In the genomic region with DNA sequence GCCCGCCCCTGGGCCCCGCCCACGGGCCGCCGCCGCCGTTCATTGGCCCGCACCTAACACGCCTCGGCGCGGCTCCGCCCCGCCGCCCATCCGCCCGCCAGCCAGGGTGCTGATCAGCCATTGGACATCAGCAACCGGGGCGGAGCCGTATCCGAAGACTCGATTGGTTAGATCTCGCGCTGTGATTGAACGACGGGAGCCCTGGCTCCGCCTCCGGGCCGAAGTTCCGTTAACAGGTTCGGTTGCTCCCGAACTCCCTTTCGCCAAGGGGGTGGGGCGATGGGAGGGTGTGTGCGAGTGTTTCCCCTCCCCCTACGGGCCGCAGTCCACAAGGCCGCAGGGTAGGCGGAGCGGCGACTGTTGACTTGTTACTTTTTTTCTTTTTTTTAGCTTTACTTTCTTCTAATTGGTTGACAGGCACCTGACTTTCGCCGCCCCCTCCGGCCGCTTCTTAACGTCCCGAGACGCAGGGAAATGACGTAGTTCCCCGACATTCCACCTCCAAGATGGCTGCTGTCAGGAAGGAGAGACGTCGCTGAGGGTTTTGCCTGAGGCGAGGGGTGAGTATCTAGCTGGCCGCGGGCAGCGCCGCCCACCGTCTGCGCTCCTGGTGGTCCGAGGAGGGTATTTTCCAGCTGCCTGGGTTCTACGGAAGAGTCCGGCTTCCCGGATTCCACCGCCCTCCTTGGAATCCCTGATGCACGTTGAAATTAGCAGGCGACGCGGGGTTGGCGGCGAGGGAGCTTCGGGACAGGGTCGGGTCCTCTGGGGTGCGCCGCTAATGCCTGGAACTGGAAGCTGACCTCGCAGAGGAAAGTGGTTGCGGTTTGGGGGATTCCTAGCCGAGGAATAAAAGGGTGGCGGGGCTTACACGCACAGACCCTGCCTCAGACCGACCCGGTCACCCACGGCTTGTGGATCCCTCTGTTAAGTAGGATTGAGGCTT, we compare ENCODE assay signal across 1 mouse cellular context.
TF ChIP-seq lines count a peak whose summit lies in the region.

A gene (plus strand): TSS at position 259 of the 946 bp plus-strand sequence.

TF ChIP-seq in MEL, 35 proteins besides CTCF, POLR2A, EP300 and RAD21 (continued from another document):
- TF ChIP-seq ZC3H11A (IDR thresholded peaks at IDR 0.05; ENCODE audit: low read depth, low read length) (no peak), MAFK (IDR thresholded peaks at IDR 0.05; ENCODE audit: borderline replicate concordance, low read depth, low read length) (no peak), TCF12 (IDR thresholded peaks at IDR 0.05; ENCODE audit: low read depth, low read length) (no peak; the same call in none of the 2 replicates), GATA1 (IDR thresholded peaks at IDR 0.05; ENCODE audit: low read depth, low read length) (no peak), ELF1 (IDR thresholded peaks at IDR 0.05; ENCODE audit: low read depth, low read length) (peak; percentile 39), ZKSCAN1 (IDR thresholded peaks at IDR 0.05; ENCODE audit: low read depth, low read length) (no peak), SMC3 (IDR thresholded peaks at IDR 0.05; ENCODE audit: low read depth, low read length) (no peak), TBP (IDR thresholded peaks at IDR 0.05; ENCODE audit: low read depth, low read length) (peak; percentile 94), USF2 (IDR thresholded peaks at IDR 0.05; ENCODE audit: borderline replicate concordance in 1 of 2, insufficient read depth in 1 of 2, low read depth in 1 of 2, low read length in 2 of 2) (no peak), MAX (IDR thresholded peaks at IDR 0.05; ENCODE audit: low read length) (no peak), ZMIZ1 (IDR thresholded peaks at IDR 0.05; ENCODE audit: low read depth, low read length) (no peak), JUND (IDR thresholded peaks at IDR 0.05; ENCODE audit: low read depth, low read length) (no peak), POLR2AphosphoS2 (IDR thresholded peaks at IDR 0.05; ENCODE audit: low read length) (peak; percentile 75), MYC (IDR thresholded peaks at IDR 0.05; ENCODE audit: low read depth, low read length) (0 out of 2 replicates have a peak, but pooled peaks have one; percentile 49), MXI1 (IDR thresholded peaks at IDR 0.05; ENCODE audit: low read depth, low read length) (peak; percentile 81), TAL1 (IDR thresholded peaks at IDR 0.05; ENCODE audit: low read length) (no peak)
